ENCODE assay signal across 16 mouse cellular contexts in the genomic region with DNA sequence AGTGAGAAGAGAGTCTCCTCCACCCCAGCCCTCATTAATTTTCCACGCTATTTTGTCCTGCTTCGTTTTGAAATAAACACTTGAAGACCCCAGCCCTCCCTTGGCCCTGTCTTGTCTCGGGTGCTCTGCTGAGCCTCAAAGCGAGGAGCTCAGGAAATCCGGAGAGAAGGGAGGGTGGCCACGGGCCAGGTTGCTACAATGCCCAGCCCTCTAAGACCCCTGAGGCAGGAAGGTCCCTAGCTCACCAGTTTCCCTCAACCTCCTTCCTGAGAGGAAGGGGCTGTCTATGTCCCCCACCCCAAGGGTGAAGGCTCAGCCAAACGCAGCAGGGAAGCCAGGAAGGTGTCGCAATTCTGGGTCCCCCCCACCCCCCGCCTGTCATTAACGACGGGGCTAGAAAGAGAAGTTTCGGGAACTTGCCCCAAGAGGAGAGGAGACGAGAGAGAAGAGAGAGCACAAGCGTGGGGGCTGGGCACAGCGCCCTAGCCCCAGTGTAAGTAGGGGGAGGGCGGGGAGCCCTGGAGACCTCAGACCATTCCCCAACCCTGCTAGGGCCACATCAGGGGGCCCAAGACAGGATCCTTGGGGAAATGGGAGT. TPM values are rescaled to one million over a fixed set of nuclear protein-coding genes. Genes with fewer than 3 reads are reported as not detected.
DNase-seq lines count a peak whose midpoint lies in the region; ATAC-seq and TF ChIP-seq lines count a peak whose summit lies in the region.
"Had no signal": no experiment of that assay in that cellular context is flagged by ENCODE, and none has a peak within 500 bp of the region (broad histone marks: within the 10 kb centered on the region; RNA-seq: fewer than 3 reads in every experiment).

Gene Csf3r, plus strand, starts transcription at position 248 of the 598 bp plus-strand sequence.

- no peak within 1 kb of the TSS for H3K4me2 ChIP-seq in stomach, embryonic 15.5 days
- no peak within 1 kb of the TSS for H3K4me2 ChIP-seq in stomach, postnatal 0 days (replicated peaks; ENCODE audit: low read depth)
- H3K4me2 ChIP-seq in liver, embryonic 16.5 days (ENCODE audit: low read depth, low read length): peak within 1 kb of the TSS; percentile 1; the same call in 1 of the 2 replicates
- no peak within 1 kb of the TSS for H3K4me2 ChIP-seq in midbrain, embryonic 15.5 days
- H3K4me2 ChIP-seq in intestine, postnatal 0 days (replicated peaks; ENCODE audit: low read depth): no peak within 1 kb of the TSS
- H3K4me2 ChIP-seq: embryonic facial prominence, embryonic 12.5 days; forebrain, embryonic 13.5 days; heart, embryonic 12.5 days; hindbrain, embryonic 12.5 days had no signal

- H3K4me3 ChIP-seq in stomach, embryonic 15.5 days (replicated peaks): 0 out of 2 replicates have a peak within 1 kb of the TSS, but pooled peaks have one; percentile 2
- H3K4me3 ChIP-seq in stomach, postnatal 0 days (ENCODE audit: low read depth, low read length): no peak within 1 kb of the TSS
- H3K4me3 ChIP-seq in liver, embryonic 16.5 days (ENCODE audit: low read depth, low read length): peak within 1 kb of the TSS; percentile 41
- H3K4me3 ChIP-seq in midbrain, embryonic 15.5 days: no peak within 1 kb of the TSS
- H3K4me3 ChIP-seq in intestine, postnatal 0 days (ENCODE audit: low read depth, low read length): no peak within 1 kb of the TSS
- H3K4me3 ChIP-seq: embryonic facial prominence, embryonic 12.5 days; forebrain, embryonic 13.5 days; heart, embryonic 12.5 days; hindbrain, embryonic 12.5 days had no signal

- peak; percentile 92 for DNase-seq in heart, adult 11 months
- no peak for DNase-seq in heart, postnatal 4 days
- no peak for DNase-seq in stomach, postnatal 0 days (ENCODE audit: low spot score)
- DNase-seq in testis, postnatal 10 days (ENCODE audit: low spot score): no peak
- DNase-seq: cerebellum, adult 9-11 months; lung, postnatal 10 days; right cerebral cortex, postnatal 4 days had no signal

- ATAC-seq in stomach, embryonic 15.5 days (ENCODE audit: insufficient read depth, low FRiP score, low read depth): no peak
- ATAC-seq in stomach, postnatal 0 days (ENCODE audit: low FRiP score, low TSS enrichment): no peak
- ATAC-seq in liver, embryonic 16.5 days (ENCODE audit: low read depth): peak; percentile 42
- no peak for ATAC-seq in midbrain, embryonic 15.5 days (replicated peaks)
- no peak for ATAC-seq in intestine, postnatal 0 days
- ATAC-seq: forebrain, embryonic 13.5 days; intestine, embryonic 16.5 days had no signal

- H3K9me3 ChIP-seq in stomach, embryonic 15.5 days: no peaks in the 10 kb centered on the region
- no peaks in the 10 kb centered on the region for H3K9me3 ChIP-seq in stomach, postnatal 0 days (ENCODE audit: control insufficient read depth, low read length)
- no peaks in the 10 kb centered on the region for H3K9me3 ChIP-seq in liver, embryonic 16.5 days (replicated peaks; ENCODE audit: control insufficient read depth, low read length)
- H3K9me3 ChIP-seq in midbrain, embryonic 15.5 days: no peaks in the 10 kb centered on the region
- H3K9me3 ChIP-seq in intestine, postnatal 0 days (ENCODE audit: control insufficient read depth): no peaks in the 10 kb centered on the region
- H3K9me3 ChIP-seq: embryonic facial prominence, embryonic 12.5 days; forebrain, embryonic 13.5 days; heart, embryonic 12.5 days; hindbrain, embryonic 12.5 days had no signal

- no peaks in the 10 kb centered on the region for H3K4me1 ChIP-seq in stomach, embryonic 15.5 days
- no peaks in the 10 kb centered on the region for H3K4me1 ChIP-seq in stomach, postnatal 0 days (replicated peaks; ENCODE audit: control insufficient read depth, insufficient read depth)
- H3K4me1 ChIP-seq in liver, embryonic 16.5 days (ENCODE audit: control insufficient read depth, low read depth, low read length): no peaks in the 10 kb centered on the region
- no peaks in the 10 kb centered on the region for H3K4me1 ChIP-seq in midbrain, embryonic 15.5 days
- no peaks in the 10 kb centered on the region for H3K4me1 ChIP-seq in intestine, postnatal 0 days (replicated peaks; ENCODE audit: control insufficient read depth, insufficient read depth, low read length)
- H3K4me1 ChIP-seq: embryonic facial prominence, embryonic 12.5 days; forebrain, embryonic 13.5 days; heart, embryonic 12.5 days; hindbrain, embryonic 12.5 days had no signal

- H3K36me3 ChIP-seq in stomach, embryonic 15.5 days: no peaks in the 10 kb centered on the region
- H3K36me3 ChIP-seq in stomach, postnatal 0 days (ENCODE audit: control insufficient read depth, insufficient read depth, low read length): no peaks in the 10 kb centered on the region
- H3K36me3 ChIP-seq in liver, embryonic 16.5 days (ENCODE audit: control insufficient read depth, insufficient read depth): no peaks in the 10 kb centered on the region
- H3K36me3 ChIP-seq in midbrain, embryonic 15.5 days (replicated peaks): no peaks in the 10 kb centered on the region
- H3K36me3 ChIP-seq in intestine, postnatal 0 days (ENCODE audit: control insufficient read depth, insufficient read depth): no peaks in the 10 kb centered on the region
- H3K36me3 ChIP-seq: embryonic facial prominence, embryonic 12.5 days; heart, embryonic 12.5 days; hindbrain, embryonic 12.5 days had no signal

- no peak for TF ChIP-seq EP300 in stomach, postnatal 0 days (optimal IDR thresholded peaks at IDR 0.05)

- H3K27me3 ChIP-seq in stomach, embryonic 15.5 days (replicated peaks): no peaks in the 10 kb centered on the region
- no peaks in the 10 kb centered on the region for H3K27me3 ChIP-seq in stomach, postnatal 0 days (ENCODE audit: control insufficient read depth, insufficient read depth, low read length)
- H3K27me3 ChIP-seq in liver, embryonic 16.5 days (ENCODE audit: control insufficient read depth, insufficient read depth, low read depth, low read length): peaks cover 2% of the 10 kb centered on the region; the same call in 1 of the 2 replicates
- no peaks in the 10 kb centered on the region for H3K27me3 ChIP-seq in midbrain, embryonic 15.5 days (replicated peaks)
- H3K27me3 ChIP-seq in intestine, postnatal 0 days (replicated peaks; ENCODE audit: control insufficient read depth, insufficient read depth, low read length): no peaks in the 10 kb centered on the region
- H3K27me3 ChIP-seq: embryonic facial prominence, embryonic 12.5 days; forebrain, embryonic 13.5 days; heart, embryonic 12.5 days had no signal

- no peak within 1 kb of the TSS for H3K27ac ChIP-seq in stomach, embryonic 15.5 days
- no peak within 1 kb of the TSS for H3K27ac ChIP-seq in stomach, postnatal 0 days (replicated peaks)
- H3K27ac ChIP-seq in liver, embryonic 16.5 days (ENCODE audit: low read length): peak within 1 kb of the TSS; percentile 50
- no peak within 1 kb of the TSS for H3K27ac ChIP-seq in midbrain, embryonic 15.5 days
- H3K27ac ChIP-seq in intestine, postnatal 0 days (ENCODE audit: low read depth, low read length): no peak within 1 kb of the TSS
- H3K27ac ChIP-seq: embryonic facial prominence, embryonic 12.5 days; forebrain, embryonic 13.5 days; hindbrain, embryonic 12.5 days had no signal

- WGBS in stomach, embryonic 15.5 days: 36% methylated on average over 16 of the region's 16 CpGs
- WGBS in stomach, postnatal 0 days: 43% methylated on average over 16 of the region's 16 CpGs
- 10% methylated on average over 16 of the region's 16 CpGs for WGBS in liver, embryonic 16.5 days (ENCODE audit: insufficient replicate concordance)
- 66% methylated on average over 16 of the region's 16 CpGs for WGBS in midbrain, embryonic 15.5 days
- whole genome bisulfite sequencing in intestine, postnatal 0 days: 38% methylated on average over 16 of the region's 16 CpGs

- TF ChIP-seq CTCF in stomach, postnatal 0 days (IDR thresholded peaks at IDR 0.05; ENCODE audit: low read depth): no peak
- TF ChIP-seq CTCF in intestine, postnatal 0 days (IDR thresholded peaks at IDR 0.05; ENCODE audit: low read depth): no peak

- H3K9ac ChIP-seq in stomach, embryonic 15.5 days: no peak within 1 kb of the TSS
- no peak within 1 kb of the TSS for H3K9ac ChIP-seq in stomach, postnatal 0 days (ENCODE audit: low read length)
- H3K9ac ChIP-seq in liver, embryonic 16.5 days (ENCODE audit: low read depth, low read length): peak within 1 kb of the TSS; percentile 30; the same call in 1 of the 2 replicates
- no peak within 1 kb of the TSS for H3K9ac ChIP-seq in midbrain, embryonic 15.5 days
- no peak within 1 kb of the TSS for H3K9ac ChIP-seq in intestine, postnatal 0 days (ENCODE audit: low read depth, low read length)
- H3K9ac ChIP-seq: embryonic facial prominence, embryonic 12.5 days; forebrain, embryonic 13.5 days; heart, embryonic 12.5 days; hindbrain, embryonic 12.5 days had no signal

RNA-seq across cellular contexts. Expression of gene Csf3r, which starts in this region (rescaled TPM):
- 1 to 10 TPM in 1 of 2 experiments, under 1 TPM in 1; 0.52 to 1.4 TPM for total RNA-seq in heart, postnatal 4 days (2021)
- 1.8 and 1.9 TPM in 2 replicates for polyA plus RNA-seq in stomach, embryonic 15.5 days (2015; fragmentation: Nextera tagmentation; extraction: Ambion mirVana)
- polyA plus RNA-seq in stomach, postnatal 0 days (2015; fragmentation: Nextera tagmentation; extraction: Ambion mirVana): 0.17 and 0.22 TPM in 2 replicates
- polyA plus RNA-seq in liver, embryonic 16.5 days (2015; fragmentation: Nextera tagmentation; extraction: Ambion mirVana): 4.5 and 5.5 TPM in 2 replicates
- polyA plus RNA-seq in midbrain, embryonic 15.5 days (2015; fragmentation: Nextera tagmentation; extraction: Ambion mirVana): 0.60 and 0.74 TPM in 2 replicates
- polyA plus RNA-seq in intestine, postnatal 0 days (2015; fragmentation: Nextera tagmentation; extraction: Ambion mirVana): 0.26 and 0.40 TPM in 2 replicates

Comparison
In these comparisons a context has a peak if more than half of its experiments do, and no peak if none do; other contexts are left out.
1. H3K4me3 ChIP-seq: peak in stomach, embryonic 15.5 days (single experiment) and liver, embryonic 16.5 days (single experiment); none in stomach, postnatal 0 days (single experiment), midbrain, embryonic 15.5 days (single experiment) and intestine, postnatal 0 days (single experiment).